Mouse (Mus musculus) liver, postnatal 0 days (tissue): Measurements from ENCODE around the gene Otub1.

Experiments
- CTCF ChIP-seq: sonication (generic); IDR thresholded peaks from 2 replicates; pipeline ENCODE4 v1.5.1; 2016; ENCODE audit warnings: antibody characterized with exemption, low read depth
- EP300 ChIP-seq: IDR thresholded peaks from 2 replicates; pipeline ENCODE4 v1.6.1; 2016; ENCODE audit warnings: antibody characterized with exemption, low read depth, mild to moderate bottlenecking

DNA sequence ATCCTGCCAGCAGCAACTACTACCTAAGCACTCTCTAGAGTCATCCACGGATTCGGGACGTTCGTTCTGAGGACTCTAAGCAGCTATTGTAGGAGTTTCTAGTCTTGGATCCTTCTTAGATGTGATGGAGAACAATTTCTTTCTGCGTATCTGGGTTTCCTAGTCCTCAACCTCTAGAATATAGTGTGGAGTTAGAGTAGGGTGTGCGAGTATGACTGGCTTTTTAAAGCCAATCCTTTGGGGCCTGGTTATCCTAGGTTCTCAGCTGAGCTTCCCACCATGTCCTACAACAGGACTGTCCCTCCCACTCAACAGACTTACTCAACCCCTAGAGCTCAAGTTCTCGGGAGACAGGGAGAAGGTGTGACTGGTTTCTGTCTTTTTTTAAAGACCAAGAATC is 790 bp downstream of the Otub1 start:
- TF ChIP-seq EP300: no peak
- TF ChIP-seq CTCF: no peak
